Mouse (Mus musculus) embryo, embryonic 11.5 days (tissue): ENCODE results near the gene Hyal2.
A peak's percentile ranks its signal among the peaks of the same experiment; 100 is the strongest.

Experiments
- DNase-seq: peaks from one replicate; pipeline ENCODE4 v3.0.0-alpha.2; 2012; ENCODE audit warnings: low read depth, low spot score

The Hyal2 gene

DNA sequence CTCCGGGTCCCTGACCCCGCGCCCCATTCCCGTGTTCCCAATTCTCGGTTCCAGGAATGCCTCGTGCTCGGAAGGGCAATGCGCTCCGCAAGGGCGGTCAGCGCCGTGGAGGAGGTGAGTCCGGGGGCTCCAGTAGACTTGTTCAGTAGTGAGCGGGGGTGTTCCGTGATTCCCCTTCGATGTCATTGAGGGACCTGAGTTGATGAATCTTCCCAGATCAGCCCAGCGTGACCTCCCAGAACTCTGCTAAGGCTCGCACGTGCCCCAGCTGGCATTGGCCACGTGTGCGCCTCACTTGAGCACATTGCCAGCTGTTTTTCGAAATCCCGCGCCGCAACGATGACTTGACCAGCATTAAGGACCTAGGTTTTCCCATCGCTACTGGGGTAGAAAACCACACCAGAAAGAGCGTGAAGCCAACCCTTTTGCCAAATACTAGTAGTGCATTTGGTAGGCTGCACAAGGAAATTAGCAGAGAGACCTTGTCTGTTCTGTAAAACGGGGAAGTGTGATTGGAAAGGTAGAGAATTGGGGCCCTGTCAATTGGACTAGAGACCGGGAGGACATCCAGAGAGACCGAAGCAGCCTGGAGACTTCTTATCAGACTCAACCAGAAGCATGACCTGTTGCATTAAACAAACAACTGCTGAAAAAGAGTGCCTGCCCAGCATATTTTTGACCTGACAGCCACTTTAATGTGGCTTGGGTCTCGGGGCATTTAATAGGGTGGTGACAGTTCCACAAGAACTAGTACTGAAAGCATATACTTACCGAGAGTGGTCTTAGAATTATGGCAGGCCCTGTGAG, 20.3 kb downstream of the Hyal2 start:
- no peak for DNase-seq

DNA sequence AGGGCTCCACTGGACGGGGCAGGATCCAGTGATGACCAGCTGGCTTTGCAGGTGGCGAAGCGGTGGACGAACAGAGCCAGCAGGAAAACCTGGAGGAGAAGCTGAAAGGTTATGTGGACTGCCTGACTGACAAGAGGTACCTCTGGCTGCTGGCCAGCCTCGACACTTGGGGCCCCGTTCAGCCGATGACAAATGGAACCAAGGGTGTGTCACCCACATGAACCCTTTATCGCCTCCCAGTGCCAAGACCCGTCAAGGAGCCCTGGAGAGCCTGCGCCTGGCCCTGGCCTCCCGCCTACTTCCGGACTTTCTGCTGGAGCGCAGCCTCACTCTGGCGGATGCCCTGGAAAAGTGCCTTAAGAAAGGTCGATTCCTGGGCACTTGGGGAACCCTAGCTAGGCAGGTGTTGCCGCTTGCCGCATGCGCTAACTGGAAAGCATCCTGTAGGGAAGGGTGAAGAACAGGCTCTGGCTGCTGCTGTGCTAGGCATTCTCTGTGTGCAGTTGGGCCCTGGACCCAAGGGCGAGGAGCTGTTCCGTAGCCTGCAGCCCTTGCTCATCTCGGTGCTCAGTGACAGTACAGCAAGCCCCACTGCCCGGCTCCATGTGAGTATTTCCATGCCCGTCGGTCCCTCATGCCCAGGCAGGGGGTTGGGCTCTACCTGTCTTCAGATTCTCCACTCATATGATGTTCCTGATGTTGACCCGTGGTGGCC, 22.5 kb downstream of the Hyal2 start:
- DNase-seq, result no peak

DNA sequence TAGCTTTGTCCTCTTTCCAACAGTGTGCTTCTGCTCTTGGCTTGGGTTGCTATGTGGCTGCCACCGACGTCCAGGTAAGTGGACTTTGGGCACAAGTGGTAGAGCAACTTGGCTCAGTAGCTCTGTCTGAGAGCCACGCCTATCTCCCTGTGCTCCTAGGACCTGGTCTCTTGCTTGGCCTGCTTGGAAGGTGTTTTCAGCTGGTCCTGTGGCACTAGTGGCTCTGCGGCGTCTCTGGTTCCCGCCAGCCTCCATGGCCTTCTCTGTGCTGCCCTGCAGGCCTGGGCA, 23.0 kb downstream of the Hyal2 start:
- DNase-seq, result no peak

DNA sequence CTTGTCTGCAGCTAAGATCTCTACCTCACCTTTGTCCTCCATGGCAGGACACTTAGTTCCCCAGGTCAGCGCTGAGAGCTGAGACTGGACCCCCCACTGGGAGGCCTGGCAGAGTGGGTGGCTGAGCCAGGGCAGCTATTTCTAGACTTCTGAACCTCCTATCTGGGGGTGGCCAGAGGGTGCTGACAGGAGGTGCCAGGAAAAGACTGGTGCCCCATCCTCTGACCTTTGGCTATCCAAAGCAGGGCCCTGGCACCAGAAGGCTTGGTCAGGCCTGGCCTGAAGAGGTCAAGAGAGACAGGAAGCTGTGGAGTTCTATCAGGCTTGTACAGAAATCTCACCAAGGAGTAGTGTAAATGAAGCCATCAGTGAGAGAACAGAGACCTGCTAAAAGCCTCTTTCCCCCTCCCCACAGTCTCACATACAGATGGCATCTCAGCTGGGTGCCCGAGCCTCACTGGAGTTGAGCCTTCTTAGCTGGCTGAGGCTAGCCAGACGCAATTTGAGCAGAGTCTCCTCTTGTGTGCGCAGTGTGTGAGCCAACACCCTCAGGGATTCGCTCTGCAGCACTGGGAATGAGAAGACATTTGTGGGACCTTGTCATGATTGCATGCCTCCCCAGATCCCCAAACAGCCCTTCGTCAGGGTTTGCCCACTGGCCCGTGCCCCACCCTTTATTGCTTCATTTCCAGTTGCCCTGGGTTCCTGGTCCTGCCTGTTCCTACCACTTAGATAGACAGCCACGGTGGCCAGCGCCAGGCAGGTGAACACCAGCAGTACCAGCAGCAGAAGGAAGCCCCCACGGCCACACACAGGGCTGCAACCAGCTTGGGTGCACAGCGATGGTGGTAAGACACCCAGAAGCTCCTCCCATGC, 25.6 kb downstream of the Hyal2 start:
- DNase-seq, result no peak

DNA sequence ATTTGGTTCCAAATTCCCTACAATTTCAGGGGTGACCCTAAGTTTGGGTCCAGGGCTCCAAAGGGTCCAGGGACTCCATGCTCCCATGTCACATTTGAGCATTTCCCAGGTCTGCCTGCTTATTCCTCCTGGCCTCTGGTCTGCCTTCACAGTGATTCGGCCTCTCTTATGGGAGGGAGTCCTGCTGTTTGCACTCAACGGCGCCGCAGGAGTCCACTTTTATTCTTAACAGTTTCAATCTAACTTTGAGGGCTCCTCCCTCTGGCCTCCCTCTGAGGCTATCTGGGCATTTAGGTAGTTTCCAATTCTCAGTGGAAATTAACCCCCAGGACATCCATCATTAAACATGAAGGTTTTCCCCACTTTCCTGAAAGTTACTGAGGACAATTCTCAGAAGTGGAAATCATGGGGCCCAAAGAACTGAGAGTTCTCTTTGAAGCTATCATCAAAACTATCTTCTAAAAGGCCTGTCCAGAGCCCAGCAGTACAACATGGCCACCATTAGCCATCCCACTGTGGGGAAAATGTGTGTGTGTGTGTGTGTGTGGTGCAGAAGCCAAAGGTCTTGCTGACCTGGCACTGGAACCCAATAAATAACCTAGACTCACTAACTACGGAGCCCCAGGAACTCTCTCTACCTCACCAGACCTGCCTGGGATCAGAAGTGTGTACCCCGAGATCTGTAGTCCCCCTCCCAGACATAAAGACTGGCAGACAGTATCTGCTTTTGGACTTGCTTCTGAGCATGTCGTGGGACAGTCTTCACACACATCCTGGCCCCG, 26.7 kb downstream of the Hyal2 start:
- no peak for DNase-seq

DNA sequence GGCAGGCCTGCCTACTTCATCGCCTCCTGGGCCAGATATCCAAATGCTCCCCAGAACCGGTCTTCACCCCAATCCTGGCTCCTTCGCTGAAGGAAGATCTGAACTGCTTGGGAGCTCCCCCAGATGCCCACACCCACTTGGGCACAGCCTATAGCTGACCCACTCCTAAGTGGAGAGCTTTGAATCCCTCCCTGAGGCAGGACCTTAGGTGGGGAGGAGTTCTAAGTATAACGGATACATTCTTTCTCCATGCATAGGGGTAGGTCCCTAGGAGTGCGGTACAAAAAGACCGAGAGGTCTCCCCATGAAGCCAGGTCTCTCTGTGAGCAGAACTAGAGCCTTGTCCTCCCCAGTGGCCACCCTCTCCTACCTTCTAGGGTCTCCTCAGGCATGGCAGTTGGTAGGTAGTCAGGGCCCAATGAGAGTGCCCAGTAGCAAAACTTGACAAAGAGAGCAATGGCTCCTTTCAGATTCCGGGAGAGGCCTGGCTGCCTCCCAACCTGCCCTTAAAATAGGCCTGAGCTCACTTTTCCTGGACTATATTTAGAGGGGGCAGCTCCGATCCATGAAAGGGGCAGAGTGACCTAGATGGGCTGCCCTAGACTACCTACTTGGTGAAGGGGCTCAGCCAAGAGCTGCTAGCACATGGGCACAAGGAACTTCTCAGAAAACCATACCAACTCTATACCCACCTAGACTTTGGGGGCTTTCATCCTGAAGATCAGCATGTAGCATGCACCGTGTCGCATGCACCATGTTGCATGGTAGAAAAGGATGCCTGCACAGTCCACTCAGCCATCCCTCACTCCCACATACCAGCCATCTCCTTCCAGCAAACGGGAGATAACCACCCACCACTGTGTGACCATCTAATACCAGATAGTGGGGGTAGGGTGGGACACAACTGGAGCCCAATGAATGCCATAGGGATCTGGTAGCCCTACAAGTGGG, 29.1 kb downstream of the Hyal2 start:
- DNase-seq, result no peak

DNA sequence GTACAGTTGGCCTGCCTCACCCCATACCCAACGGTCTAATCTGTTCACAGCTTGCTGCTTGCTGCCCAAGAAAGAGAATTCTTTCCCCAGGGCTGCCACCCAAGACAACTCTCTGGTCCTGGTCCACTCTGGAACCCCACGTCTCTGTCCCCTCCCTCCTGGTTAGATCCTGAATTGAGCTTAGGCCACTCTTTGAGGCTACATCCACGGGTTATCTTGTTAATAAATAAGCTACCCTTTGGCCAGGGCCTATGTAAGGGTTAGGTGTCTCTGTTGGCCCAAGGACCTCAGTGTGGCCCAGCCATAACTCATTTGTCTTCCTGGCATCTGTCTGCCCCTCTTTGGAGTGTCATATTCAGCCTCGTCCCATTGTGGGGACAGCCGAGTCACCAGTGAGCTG, 30.6 kb downstream of the Hyal2 start:
- no peak for DNase-seq

DNA sequence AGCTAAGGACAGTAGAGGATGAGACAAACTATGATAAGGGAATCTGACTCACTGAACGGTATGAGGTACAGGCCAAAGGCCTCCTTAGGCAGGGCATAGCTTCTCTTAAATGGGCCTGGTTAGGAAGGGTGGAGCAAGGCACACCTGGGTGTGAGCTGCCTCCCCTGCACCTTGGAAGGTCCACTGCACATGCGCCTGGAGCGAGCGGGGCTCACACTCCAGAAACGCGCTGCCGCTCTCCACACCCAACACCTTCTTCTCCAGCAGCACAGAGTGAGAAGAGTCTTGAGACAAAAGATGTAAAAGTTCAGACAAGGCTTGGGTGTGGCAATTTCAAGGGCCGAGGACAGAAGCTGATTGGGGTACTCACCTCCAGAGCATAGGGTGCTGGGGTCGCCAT, 31.7 kb downstream of the Hyal2 start:
- DNase-seq, result no peak

DNA sequence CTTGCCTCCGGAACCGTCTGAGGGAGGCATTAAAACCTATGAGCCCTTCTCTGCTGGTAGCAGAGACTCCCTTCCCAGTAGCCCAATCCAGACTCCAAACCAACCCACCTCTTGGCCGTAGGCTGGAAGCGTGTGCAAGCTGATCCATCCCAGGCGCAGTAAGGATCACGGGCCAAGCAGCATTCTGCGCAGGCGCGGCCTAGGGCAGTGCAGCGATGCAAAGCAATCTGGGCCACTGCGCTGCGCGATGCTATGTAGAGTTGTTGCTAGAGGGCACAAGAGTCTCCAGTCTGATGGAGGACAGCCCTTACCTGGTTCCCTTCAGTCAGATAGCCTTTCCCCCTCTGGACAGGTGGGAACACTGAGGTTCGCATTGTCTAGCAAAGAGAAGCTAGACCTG, 32.1 kb downstream of the Hyal2 start:
- DNase-seq, result no peak

DNA sequence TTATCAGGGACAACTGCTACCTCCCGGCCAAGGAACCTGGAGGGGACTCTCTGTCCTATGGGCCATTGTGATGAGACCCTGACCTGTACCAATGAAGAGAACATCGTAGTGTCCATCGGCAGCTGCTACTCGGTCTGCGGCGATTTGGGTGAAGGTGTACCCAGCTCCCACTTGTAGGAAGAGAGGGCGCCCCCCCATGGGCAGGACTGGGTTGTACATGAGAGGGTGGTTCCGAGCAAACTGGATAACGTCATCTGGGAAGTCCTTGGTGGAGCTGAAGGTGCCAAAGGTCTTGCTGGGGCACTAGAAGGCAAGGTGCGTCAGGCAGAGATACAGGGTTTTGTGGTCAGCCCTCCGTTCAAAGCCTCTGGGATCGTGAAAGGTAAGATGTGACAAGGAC, 33.0 kb downstream of the Hyal2 start:
- no peak for DNase-seq

DNA sequence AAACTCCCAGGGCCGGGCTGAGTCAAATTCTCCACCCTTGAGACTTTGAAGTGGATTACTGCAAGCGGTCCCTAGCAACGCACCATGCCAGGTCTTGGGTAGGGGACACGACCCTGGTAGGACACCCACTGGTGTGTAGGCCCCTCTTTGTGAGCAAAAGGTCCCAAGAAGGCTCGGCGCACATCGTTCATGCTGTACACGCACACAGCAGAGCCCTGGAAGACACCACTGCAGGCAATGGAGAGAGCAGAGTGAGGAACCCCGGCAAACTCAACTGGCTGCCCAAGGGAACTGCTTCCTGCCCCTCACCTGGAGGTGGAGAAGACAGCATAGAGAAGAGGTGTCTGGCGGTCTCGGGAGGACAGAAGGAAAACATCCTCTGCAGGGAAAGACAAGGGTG, 33.5 kb downstream of the Hyal2 start:
- DNase-seq, result no peak

DNA sequence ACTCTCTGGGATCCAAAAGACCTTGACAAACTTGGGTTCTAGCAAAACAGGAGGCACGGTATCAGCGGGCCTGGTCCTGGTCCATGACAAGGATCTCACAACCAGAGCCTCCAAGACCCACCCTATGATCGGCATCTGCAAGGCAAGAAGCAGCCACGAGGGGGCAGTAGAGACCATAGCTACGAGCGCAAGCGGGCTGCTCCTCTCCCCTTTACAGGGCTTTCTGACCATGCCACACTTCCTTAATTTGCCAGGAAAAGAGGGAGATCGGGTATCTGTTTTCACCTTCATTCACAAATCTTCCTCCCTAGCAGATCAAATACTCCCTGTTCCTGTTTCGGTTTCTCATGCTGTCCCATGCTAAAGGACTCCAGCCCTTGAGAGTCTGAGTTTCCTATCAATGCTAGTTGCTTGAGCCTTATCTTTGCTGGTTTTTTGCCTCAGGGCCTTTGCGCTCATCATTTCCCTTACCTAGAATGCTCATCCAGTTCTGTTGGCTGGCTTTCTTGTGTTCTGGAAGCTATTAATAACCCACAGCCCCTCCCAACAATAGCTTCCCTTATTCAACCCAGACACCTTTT, 34.4 kb downstream of the Hyal2 start:
- peak; percentile 84 for DNase-seq

DNA sequence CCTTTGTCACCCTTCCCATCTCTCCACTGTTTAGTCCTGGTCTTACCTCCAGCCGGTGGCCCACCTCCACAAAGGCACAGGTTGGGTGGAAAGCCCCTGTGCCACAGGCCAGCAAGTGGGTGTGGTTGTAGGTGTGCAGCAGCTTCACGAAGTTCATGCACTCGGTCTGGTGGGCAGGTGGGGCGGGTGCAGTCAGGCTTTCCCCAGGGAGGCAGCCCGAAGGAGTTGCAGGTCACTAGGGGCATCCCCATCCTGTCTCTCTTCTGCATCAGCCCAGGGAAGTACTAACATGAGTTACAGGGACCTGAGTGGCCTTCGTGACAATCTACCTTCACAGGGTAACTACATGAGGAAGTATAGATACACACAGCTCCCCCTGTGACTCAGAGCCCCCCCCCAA, 35.5 kb downstream of the Hyal2 start:
- no peak for DNase-seq

DNA sequence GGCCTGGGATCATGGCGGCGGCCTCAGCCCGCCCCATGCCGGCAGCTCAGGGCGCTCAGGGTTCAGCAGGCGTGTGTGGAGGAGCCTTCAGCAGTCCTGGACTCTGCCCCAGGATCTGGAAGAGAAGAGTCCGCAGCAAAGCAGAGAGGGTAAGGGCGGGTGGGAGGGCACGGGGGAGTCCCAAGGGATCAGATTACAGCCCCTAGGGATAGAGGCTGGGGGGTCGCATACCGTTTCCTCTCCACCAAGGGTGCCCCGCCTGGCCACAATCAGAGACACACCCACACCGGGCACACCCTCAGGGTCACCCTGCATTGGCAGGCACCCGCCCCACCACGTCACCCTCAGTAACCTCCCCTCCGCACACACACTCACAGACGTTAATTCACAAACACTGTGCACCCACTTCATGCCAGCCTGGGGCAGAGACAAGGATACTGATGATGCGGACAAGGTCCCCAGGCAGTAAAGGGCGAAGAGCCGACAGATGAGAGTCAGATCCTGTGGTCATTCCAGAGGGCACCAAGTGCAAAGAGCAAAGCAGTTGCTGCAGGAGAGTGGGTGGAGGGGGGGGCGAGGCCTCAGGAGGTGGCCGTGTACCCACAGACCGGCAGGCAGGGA, 37.4 kb downstream of the Hyal2 start:
- no peak for DNase-seq

DNA sequence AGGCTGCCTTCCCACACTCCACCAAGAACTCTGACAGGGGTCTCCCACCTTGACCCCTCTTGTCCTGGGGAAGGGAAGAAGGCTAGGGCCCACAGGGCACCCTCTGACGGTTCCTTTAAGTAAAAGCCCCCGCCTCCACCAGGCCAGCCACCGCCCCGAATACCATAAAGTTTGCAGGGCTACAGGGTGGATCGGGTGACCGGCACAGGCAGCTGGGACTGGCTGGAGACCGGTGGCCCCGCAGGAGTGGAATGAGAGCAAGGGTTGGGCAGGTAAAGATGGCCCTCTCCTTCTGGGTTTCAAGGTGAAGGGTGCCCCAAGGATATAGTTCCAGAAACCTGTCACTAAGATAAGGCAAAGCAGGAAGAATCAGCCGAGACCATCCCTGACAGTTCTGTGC, 38.8 kb downstream of the Hyal2 start:
- DNase-seq, result no peak

DNA sequence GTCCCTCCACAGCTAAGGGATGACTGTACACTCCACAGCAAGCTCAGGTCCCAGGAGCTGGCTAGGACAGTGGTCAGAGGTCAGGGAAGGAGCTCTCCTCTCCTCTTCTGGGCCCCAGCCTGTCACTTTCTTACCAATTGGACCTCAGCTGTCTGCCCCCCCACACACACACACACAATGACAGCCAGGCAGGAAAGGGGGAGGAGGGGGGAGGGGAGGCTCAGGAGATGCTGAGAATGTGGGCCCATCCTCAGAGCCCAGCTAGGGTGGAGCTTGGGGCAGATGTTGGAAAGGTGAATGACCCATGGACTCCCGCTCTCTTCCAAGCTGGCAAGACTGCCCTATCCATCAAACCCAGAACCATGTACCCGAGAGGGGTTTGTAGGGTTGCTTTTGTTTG, 39.3 kb downstream of the Hyal2 start:
- no peak for DNase-seq

DNA sequence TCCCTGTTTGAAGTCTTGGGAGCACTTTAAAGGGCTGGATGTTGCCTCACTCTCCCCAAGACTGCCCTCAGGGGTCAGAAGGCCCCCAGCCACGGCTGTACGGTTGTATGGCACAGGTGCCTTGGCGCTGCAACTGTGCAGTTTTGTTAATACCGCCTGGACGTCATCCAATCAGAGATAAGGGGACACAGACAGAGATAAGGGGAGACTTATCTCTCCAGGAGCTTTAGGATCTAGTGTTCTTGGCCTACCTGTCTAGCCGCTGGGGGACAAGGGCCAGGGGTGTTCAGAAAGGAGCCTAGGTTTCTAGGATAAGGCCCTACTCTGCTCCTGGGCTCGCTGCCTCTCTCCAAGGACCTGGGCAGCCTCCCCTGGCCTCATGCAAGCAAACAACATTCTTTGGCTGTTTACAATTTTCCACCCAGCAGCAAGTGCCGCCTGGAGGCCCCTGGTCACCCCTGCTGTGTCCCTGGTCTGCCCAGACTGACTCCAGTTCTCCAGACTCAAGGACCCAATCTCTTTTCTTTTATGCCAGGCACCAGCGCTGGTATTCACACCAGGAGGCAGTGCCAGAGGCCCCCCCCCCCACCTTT, 40.0 kb downstream of the Hyal2 start:
- DNase-seq, result no peak

DNA sequence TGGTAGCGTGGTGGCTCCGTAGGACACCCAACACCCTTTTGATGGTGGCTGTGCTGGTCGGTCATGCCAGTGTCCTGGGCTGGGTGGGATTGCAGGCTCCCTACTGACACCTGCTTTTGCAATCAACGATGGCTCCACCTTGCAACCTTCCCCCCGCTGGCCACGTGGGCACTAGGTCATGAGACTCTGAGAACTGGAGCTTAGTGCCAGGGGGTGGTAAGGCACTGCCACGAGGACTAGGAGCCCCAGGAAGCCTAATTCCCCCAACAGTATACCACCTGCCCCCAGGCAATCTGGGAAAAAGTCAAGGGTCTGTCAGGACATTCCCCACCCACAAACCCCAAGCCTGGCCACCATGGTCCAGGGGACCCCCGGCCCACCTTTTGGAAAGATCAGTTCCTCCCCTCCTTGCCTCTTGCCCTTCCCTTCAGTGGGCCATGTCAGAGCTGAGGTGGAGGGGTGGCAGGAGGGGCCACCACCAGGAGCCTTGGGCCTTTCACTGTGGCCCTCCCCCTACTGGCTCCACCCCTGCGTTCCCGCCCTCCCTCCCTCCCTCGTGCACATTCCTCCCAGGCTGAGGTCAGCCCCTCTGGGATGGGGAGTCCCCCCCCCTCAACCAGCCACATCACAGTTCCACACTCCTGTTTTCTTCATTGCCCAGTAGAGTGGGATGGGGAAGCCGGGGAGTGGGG, 41.1 kb downstream of the Hyal2 start, which contains the start of gene Sema3b:
Sema3b (minus strand) TSS at position 489 of the 692 bp plus-strand sequence.
- no peak for DNase-seq

DNA sequence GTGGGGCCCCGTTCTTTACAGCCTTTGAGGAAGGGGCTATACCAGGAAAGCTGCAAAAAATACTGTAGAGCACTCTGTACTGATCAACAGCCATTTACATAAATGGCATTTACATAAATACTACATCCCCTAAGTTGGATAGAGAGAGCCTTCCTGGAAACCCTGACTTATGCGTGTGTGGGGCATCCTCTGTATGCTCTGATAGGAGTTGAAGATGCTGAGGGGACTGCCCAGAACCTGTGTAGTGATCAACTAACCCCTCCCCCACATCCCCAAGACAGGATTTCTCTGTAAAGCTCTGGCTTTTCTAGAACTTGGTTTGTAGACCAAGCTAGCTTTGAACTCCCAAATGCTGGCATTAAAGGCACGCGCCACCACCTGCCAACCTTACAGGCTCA, 41.7 kb downstream of the Hyal2 start:
- no peak for DNase-seq
